Mouse (Mus musculus) CH12.LX (cell line): ENCODE data around the gene Lbx2.

Experiments
- BHLHE40 ChIP-seq: IDR thresholded peaks from 2 replicates; pipeline ENCODE4 v1.6.1; 2011; ENCODE audit warnings: mild to moderate bottlenecking, low read depth, low read length, improper control_type of control experiment
- CTCF ChIP-seq, 2 experiments: IDR thresholded peaks in 1 of 2; conservative IDR thresholded peaks in 1 of 2; 2 replicates each; pipeline ENCODE4 v1.5.1; 2011 to 2012; ENCODE audit warnings: low read depth in 2 of 2, low read length in 2 of 2, improper control_type of control experiment in 1 of 2, inconsistent platforms in 1 of 2, mild to moderate bottlenecking in 1 of 2, moderate library complexity in 1 of 2
- EP300 ChIP-seq: IDR thresholded peaks from 2 replicates; pipeline ENCODE4 v1.6.1; 2011; ENCODE audit warnings: low read length, improper control_type of control experiment
- HCFC1 ChIP-seq: IDR thresholded peaks from 2 replicates; pipeline ENCODE4 v1.6.1; 2012; ENCODE audit warnings: low read depth, mild to moderate bottlenecking, inconsistent platforms, low read length, improper control_type of control experiment
- KAT2A ChIP-seq: IDR thresholded peaks from 2 replicates; pipeline ENCODE4 v1.6.1; 2012; ENCODE audit warnings: low read length, improper control_type of control experiment, inconsistent platforms; ENCODE audit not compliant: insufficient replicate concordance
- MAX ChIP-seq: IDR thresholded peaks from 2 replicates; pipeline ENCODE4 v1.6.1; 2011; ENCODE audit warnings: low read length, improper control_type of control experiment
- NRF1 ChIP-seq: IDR thresholded peaks from 2 replicates; pipeline ENCODE4 v1.6.1; 2014; ENCODE audit warnings: low read depth, mild to moderate bottlenecking, inconsistent platforms, low read length, improper control_type of control experiment, moderate library complexity
- PAX5 ChIP-seq: IDR thresholded peaks from 2 replicates; pipeline ENCODE4 v1.6.1; 2012; ENCODE audit warnings: low read length, inconsistent platforms, mixed read lengths
- POLR2A ChIP-seq: IDR thresholded peaks from 2 replicates; pipeline ENCODE4 v1.6.1; 2011; ENCODE audit warnings: low read depth, mild to moderate bottlenecking, improper control_type of control experiment, low read length
- RAD21 ChIP-seq: IDR thresholded peaks from 2 replicates; pipeline ENCODE4 v1.6.1; 2011; ENCODE audit warnings: low read depth, mild to moderate bottlenecking, low read length, improper control_type of control experiment, moderate library complexity
- TBP ChIP-seq: conservative IDR thresholded peaks from 2 replicates; pipeline ENCODE4 v1.6.1; 2011; ENCODE audit warnings: low read depth, low read length, improper control_type of control experiment
- TCF12 ChIP-seq: IDR thresholded peaks from 2 replicates; pipeline ENCODE4 v1.6.1; 2014; ENCODE audit warnings: low read depth, mild to moderate bottlenecking, inconsistent platforms, low read length, improper control_type of control experiment
- ZKSCAN1 ChIP-seq: IDR thresholded peaks from 2 replicates; pipeline ENCODE4 v1.6.1; 2012; ENCODE audit warnings: low read depth, inconsistent platforms, low read length, improper control_type of control experiment, borderline replicate concordance

DNA sequence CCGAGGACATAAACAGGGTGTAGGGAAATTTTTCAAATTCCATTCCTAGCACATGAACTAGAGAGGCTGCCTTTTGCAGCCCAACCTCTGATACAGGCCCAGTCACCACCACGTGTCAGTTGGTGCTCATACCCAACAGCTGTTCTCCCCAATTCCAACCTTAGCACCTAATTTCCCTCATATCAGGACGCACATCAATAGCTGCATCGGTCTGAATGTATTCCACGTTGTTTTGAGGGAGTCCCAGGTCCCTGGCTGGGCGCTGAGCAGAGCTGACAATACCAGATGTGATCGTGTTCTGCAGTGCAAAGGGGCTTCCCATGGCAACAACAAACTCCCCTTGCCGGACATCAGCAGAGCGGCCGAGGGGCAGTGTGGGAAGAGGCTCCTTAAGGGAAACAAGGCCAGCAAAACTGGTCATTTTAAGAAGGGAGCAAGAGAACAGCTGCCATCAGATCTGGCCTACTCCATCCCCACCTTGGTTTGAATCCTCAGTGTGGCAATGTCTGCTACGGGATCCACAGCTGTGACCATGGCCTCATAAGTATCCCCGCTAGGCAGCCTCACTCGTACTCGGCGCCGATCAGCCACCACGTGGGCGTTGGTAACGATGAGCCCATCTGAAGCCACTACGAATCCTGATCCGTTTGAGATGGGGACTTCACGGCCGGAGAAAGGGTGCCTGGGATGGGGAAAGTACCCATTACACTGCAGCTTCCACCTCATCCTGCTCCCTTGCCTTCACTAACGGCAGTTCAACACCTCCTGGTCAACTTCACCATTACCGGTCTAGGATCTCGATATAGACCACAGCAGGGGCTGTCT is 32.8 kb upstream of the Lbx2 start:
- TF ChIP-seq CTCF (conservative IDR thresholded peaks at IDR 0.05 in 1 of 2, IDR thresholded peaks at IDR 0.05 in 1 of 2; ENCODE audit: low read depth in 2 of 2, low read length in 2 of 2) (no peak), PAX5 (no peak), POLR2A (no peak), TCF12 (0 out of 2 replicates have a peak, but pooled peaks have one; percentile 46), RAD21 (no peak), TBP (0 out of 2 replicates have a peak, but pooled peaks have one; percentile 19), ZKSCAN1 (no peak), BHLHE40 (no peak), MAX (peak; percentile 88), EP300 (no peak), KAT2A (no peak), HCFC1 (0 out of 2 replicates have a peak, but pooled peaks have one; percentile 9), NRF1 (no peak)
